Comparison of ENCODE assay signal across 8 mouse cellular contexts in the genomic region with DNA sequence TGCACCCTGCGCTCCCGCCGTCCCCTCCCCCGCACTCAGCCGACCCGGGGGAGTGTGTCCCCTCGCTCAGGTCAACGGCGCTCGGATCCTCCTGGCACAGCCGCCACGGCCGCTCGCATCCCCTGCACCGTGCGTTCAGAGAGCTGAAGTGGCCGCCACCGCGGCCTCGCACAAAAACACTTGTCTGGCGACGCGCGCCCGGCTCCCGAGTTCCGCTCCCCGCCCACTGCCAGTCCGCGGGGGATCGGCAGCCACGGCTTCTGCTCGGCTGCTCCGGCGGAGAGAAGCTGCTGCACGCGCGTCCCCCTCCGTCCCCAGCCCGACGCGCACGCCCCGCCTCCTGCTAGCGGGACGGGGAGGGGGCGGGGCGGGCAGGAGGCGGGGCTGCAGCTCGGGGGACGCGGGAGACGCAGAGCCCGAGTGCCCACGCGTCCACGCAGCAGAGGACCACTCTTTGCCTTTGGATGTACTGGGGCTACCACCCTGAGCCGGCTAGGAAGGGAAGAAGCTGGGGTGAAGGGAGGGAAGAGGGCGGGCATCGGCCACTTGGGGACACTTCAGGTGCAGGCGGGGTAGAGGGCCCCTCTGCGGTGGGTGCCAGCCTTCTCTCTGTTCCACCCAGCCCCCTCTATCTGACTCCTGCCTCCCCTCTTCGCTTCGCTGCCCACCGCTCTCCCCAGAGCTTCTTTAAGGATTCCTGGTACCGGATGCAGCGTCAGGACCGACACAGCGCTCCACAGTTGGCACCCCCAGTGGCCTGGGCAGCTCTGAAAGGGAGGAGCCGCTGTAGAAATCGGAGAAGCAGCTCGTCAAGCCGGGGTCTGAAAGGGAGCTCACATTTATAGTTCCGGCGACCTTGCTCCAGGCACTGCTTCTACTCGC. TPM values are rescaled to one million over a fixed set of nuclear protein-coding genes. Genes with fewer than 3 reads are reported as not detected.
DNase-seq lines count a peak whose midpoint lies in the region; ATAC-seq and TF ChIP-seq lines count a peak whose summit lies in the region.

A gene (minus strand): TSS at position 291 of the 882 bp plus-strand sequence.

- no peak for TF ChIP-seq EP300 in heart, adult 2 months (IDR thresholded peaks at IDR 0.05; ENCODE audit: insufficient read depth, low read depth, low read length)

- intact Hi-C loops in heart, adult 2 months (cut with DNase I) = loop anchor here (5.0 kb wide), 1 partner anchor 97 kb away; no protein-coding TSS in a partner anchor

- H3K9me3 ChIP-seq in erythroblast, embryonic 14.5 days (ENCODE audit: control insufficient read depth, low read length) = no peaks in the 10 kb centered on the region; the same call in 1 of the 2 replicates
- no peaks in the 10 kb centered on the region for H3K9me3 ChIP-seq in embryonic facial prominence, embryonic 10.5 days
- H3K9me3 ChIP-seq in limb, embryonic 11.5 days (ENCODE audit: control insufficient read depth, low read length) = no peaks in the 10 kb centered on the region
- no peaks in the 10 kb centered on the region for H3K9me3 ChIP-seq in midbrain, embryonic 12.5 days

- peak; percentile 47 for TF ChIP-seq POLR2A in heart, adult 2 months (IDR thresholded peaks at IDR 0.05; ENCODE audit: insufficient read depth, low read depth, low read length)
- TF ChIP-seq POLR2A in small intestine, adult 2 months (IDR thresholded peaks at IDR 0.05; ENCODE audit: low read depth, low read length) = no peak

- peaks cover 6% of the 10 kb centered on the region for H3K4me1 ChIP-seq in erythroblast, embryonic 14.5 days (ENCODE audit: control insufficient read depth)
- H3K4me1 ChIP-seq in embryonic facial prominence, embryonic 10.5 days = peaks cover 66% of the 10 kb centered on the region
- H3K4me1 ChIP-seq in heart, adult 2 months (ENCODE audit: control insufficient read depth, insufficient read depth, low read length) = peaks cover 1% of the 10 kb centered on the region
- H3K4me1 ChIP-seq in limb, embryonic 11.5 days (ENCODE audit: control insufficient read depth, insufficient read depth, low read length) = peaks cover 14% of the 10 kb centered on the region; the same call in 1 of the 2 replicates
- H3K4me1 ChIP-seq in midbrain, embryonic 12.5 days = peaks cover 49% of the 10 kb centered on the region
- H3K4me1 ChIP-seq in small intestine, adult 2 months (ENCODE audit: control insufficient read depth, insufficient read depth, insufficient read length, low read length) = peaks cover 9% of the 10 kb centered on the region; the same call in 1 of the 2 replicates

- 0 out of 2 replicates have a peak, but pooled peaks have one; percentile 13 for TF ChIP-seq CTCF in heart, adult 2 months (IDR thresholded peaks at IDR 0.05)
- TF ChIP-seq CTCF in small intestine, adult 2 months (IDR thresholded peaks at IDR 0.05; ENCODE audit: extremely low read depth, insufficient read length, insufficient replicate concordance, low read depth, low read length) = no peak

- peak within 1 kb of the TSS; percentile 84 for H3K9ac ChIP-seq in heart, adult 2 months (ENCODE audit: low read depth, low read length)
- peak within 1 kb of the TSS; percentile 76 for H3K9ac ChIP-seq in limb, embryonic 11.5 days (ENCODE audit: low read length)
- H3K9ac ChIP-seq in midbrain, embryonic 12.5 days (replicated peaks) = peak within 1 kb of the TSS; percentile 93

- H3K27me3 ChIP-seq in erythroblast, embryonic 14.5 days (ENCODE audit: control insufficient read depth) = peaks cover 68% of the 10 kb centered on the region
- H3K27me3 ChIP-seq in embryonic facial prominence, embryonic 10.5 days (replicated peaks; ENCODE audit: low read depth, poor library complexity, severe bottlenecking) = peaks cover 57% of the 10 kb centered on the region
- no peaks in the 10 kb centered on the region for H3K27me3 ChIP-seq in heart, adult 2 months (ENCODE audit: control insufficient read depth, insufficient read depth, low read length)
- H3K27me3 ChIP-seq in limb, embryonic 11.5 days (ENCODE audit: control insufficient read depth, insufficient read depth, low read length) = peaks cover 13% of the 10 kb centered on the region; the same call in 1 of the 2 replicates
- peaks cover 7% of the 10 kb centered on the region; the same call in 1 of the 2 replicates for H3K27me3 ChIP-seq in midbrain, embryonic 12.5 days
- H3K27me3 ChIP-seq in small intestine, adult 2 months (ENCODE audit: control insufficient read depth, insufficient read depth, low read length) = peaks cover 49% of the 10 kb centered on the region

- ATAC-seq in erythroblast, adult 5-6 weeks (replicated peaks; ENCODE audit: low FRiP score, poor library complexity, severe bottlenecking) = no peak
- peak; percentile 78 for ATAC-seq in limb, embryonic 11.5 days (ENCODE audit: insufficient number of reproducible peaks, low FRiP score, low TSS enrichment, low read depth)
- peak; percentile 83 for ATAC-seq in midbrain, embryonic 12.5 days (ENCODE audit: low FRiP score, low read depth)

- H3K4me3 ChIP-seq in erythroblast, embryonic 14.5 days (replicated peaks) = peak within 1 kb of the TSS; percentile 39
- H3K4me3 ChIP-seq in embryonic facial prominence, embryonic 10.5 days = peak within 1 kb of the TSS; percentile 86
- peak within 1 kb of the TSS; percentile 66 for H3K4me3 ChIP-seq in heart, adult 2 months
- H3K4me3 ChIP-seq in limb, embryonic 11.5 days (ENCODE audit: low read depth, low read length) = peak within 1 kb of the TSS; percentile 75
- H3K4me3 ChIP-seq in midbrain, embryonic 12.5 days = peak within 1 kb of the TSS; percentile 78
- H3K4me3 ChIP-seq in small intestine, adult 2 months (ENCODE audit: low read depth, low read length) = peak within 1 kb of the TSS; percentile 83

- H3K36me3 ChIP-seq in erythroblast, embryonic 14.5 days (ENCODE audit: control insufficient read depth) = no peaks in the 10 kb centered on the region
- no peaks in the 10 kb centered on the region for H3K36me3 ChIP-seq in embryonic facial prominence, embryonic 10.5 days (replicated peaks)
- H3K36me3 ChIP-seq in heart, adult 2 months (ENCODE audit: control insufficient read depth, insufficient read depth, low read length) = no peaks in the 10 kb centered on the region
- no peaks in the 10 kb centered on the region for H3K36me3 ChIP-seq in limb, embryonic 11.5 days (ENCODE audit: control insufficient read depth, insufficient read depth, low read length)
- no peaks in the 10 kb centered on the region for H3K36me3 ChIP-seq in midbrain, embryonic 12.5 days
- H3K36me3 ChIP-seq in small intestine, adult 2 months (ENCODE audit: control insufficient read depth, insufficient read depth, low read length) = no peaks in the 10 kb centered on the region

- H3K79me2 ChIP-seq in heart, adult 2 months (replicated peaks; ENCODE audit: control insufficient read depth, insufficient read depth, low read length) = no peaks in the 10 kb centered on the region

- peak; percentile 88 for DNase-seq in embryonic facial prominence, embryonic 10.5 days (ENCODE audit: low spot score)
- peak; percentile 81 to 83 for DNase-seq in heart, adult 2 months
- DNase-seq in kidney, adult 18-20 months = peak; percentile 76
- peak; percentile 83 for DNase-seq in limb, embryonic 11.5 days (ENCODE audit: low spot score)

- peak within 1 kb of the TSS; percentile 97 for H3K4me2 ChIP-seq in limb, embryonic 11.5 days (ENCODE audit: low read depth, severe bottlenecking)
- H3K4me2 ChIP-seq in midbrain, embryonic 12.5 days (replicated peaks) = peak within 1 kb of the TSS; percentile 80

- peak within 1 kb of the TSS; percentile 90 for H3K27ac ChIP-seq in embryonic facial prominence, embryonic 10.5 days (replicated peaks)
- peak within 1 kb of the TSS; percentile 55 for H3K27ac ChIP-seq in heart, adult 2 months
- 0 out of 2 replicates have a peak within 1 kb of the TSS, but pooled peaks have one; percentile 30 for H3K27ac ChIP-seq in limb, embryonic 11.5 days (replicated peaks; ENCODE audit: low read depth, low read length)
- peak within 1 kb of the TSS; percentile 96 for H3K27ac ChIP-seq in midbrain, embryonic 12.5 days (replicated peaks)
- no peak within 1 kb of the TSS for H3K27ac ChIP-seq in small intestine, adult 2 months (ENCODE audit: insufficient read depth, low read depth, low read length)

- under 1% methylated on average over 76 of the region's 76 CpGs for WGBS in embryonic facial prominence, embryonic 10.5 days
- 1% methylated on average over 76 of the region's 76 CpGs for WGBS in heart, adult 2 months
- WGBS in limb, embryonic 11.5 days = under 1% methylated on average over 61 of the region's 76 CpGs
- under 1% methylated on average over 59 of the region's 76 CpGs for WGBS in midbrain, embryonic 12.5 days
- WGBS in small intestine, adult 2 months = under 1% methylated on average over 75 of the region's 76 CpGs

RNA-seq across cellular contexts. Expression of the gene that starts here (rescaled TPM):
- not detected in 2 replicates for polyA plus RNA-seq in erythroblast, embryonic 14.5 days (2012)
- not detected in 2 replicates for total RNA-seq in erythroblast, adult 5-6 weeks (2015; ENCODE audit: low replicate concordance)
- total RNA-seq in erythroblast, adult 5-6 weeks (2017; ENCODE audit: low replicate concordance) = not detected in 2 replicates
- 13.2 and 22.3 TPM in 2 replicates for polyA plus RNA-seq in embryonic facial prominence, embryonic 10.5 days (2016; fragmentation: Nextera tagmentation; extraction: Ambion mirVana)
- total RNA-seq in heart, adult 2 months (2021) = 1 to 10 TPM; 5.9 to 6.8 TPM
- polyA plus RNA-seq in heart, adult 2 months (2012; rRNA removed) = 1.5 TPM in 2 replicates
- 5.7 TPM in 2 replicates for polyA plus RNA-seq in limb, embryonic 11.5 days (2014; fragmentation: Nextera tagmentation; extraction: Ambion mirVana)
- 72.5 and 91.2 TPM in 2 replicates for polyA plus RNA-seq in midbrain, embryonic 12.5 days (2016; fragmentation: Nextera tagmentation; extraction: Ambion mirVana)
- 1.8 and 1.9 TPM in 2 replicates for polyA plus RNA-seq in small intestine, adult 2 months (2012; rRNA removed)

Comparison
In these comparisons a context has a peak if more than half of its experiments do, and no peak if none do; other contexts are left out.
1. RNA of the gene that starts here (total RNA-seq): 5.9 to 6.8 TPM in heart, adult 2 months; not detected in erythroblast, adult 5-6 weeks; every median in the first group is over 4 times any median in the second.
2. Peak in every context shown above with its lines, with median percentiles within 50 percentile points of each other: H3K4me3 ChIP-seq, DNase-seq and H3K9ac ChIP-seq.